Mouse (Mus musculus) stomach, postnatal 0 days (tissue): ENCODE measurements at regions not wholly inside any gene's neighbourhood (a gene's known extent, or its start where the extent isn't known, plus 50 kb on each side); places are given as distances from the start of the nearest gene placed in this dataset.

Experiments
- CTCF ChIP-seq: IDR thresholded peaks from 2 replicates; pipeline ENCODE4 v1.5.1; 2016; ENCODE audit warnings: antibody characterized with exemption, low read depth, mild to moderate bottlenecking, moderate library complexity
- EP300 ChIP-seq: optimal IDR thresholded peaks from 2 replicates; pipeline ENCODE3; 2016; ENCODE audit warnings: antibody characterized with exemption

DNA sequence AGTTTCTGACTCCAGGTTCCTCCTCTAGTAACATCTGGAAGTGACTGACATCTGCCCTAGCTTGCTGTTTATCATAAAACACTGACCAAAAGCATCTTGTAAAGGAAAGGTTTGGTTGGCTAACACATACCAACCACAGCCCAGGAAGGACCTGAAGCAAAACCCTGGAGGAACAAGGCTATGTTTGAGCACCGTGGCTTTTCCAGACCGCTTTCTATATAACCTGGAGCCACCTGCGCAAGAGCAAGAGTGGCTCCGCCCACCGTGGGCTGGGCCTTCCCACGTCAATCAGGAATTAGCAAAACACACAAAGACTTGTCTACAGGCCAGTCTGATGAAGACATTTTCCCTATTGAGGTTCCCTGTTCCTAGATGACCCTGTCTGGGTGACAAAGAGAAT lies 177.5 kb upstream of the Dapk1 start:
- TF ChIP-seq EP300 (no peak), CTCF (no peak)
